Mouse (Mus musculus): ENCODE data around the gene Col4a1.

DNA sequence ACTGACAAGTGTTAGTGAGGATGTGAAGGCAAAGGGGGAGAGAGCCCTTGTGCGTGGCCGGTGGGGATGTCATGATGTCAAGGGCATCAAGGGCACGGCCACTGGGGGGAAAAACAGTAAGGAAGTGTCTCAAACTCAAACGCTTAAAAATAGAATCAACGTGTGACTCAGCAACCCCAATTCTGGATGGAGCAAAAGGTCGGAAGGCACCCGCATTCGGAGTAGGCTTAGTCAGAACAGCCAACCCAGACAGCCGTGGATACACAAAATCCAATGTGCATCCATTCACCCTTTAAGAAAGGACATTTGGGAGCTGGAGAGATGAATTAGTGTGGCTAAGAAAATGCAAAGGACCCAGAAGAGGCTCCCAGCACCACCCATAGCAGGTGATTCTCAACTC lies 107.1 kb downstream of the Col4a1 start:
- TF ChIP-seq CTCF (IDR thresholded peaks at IDR 0.05; ENCODE audit: extremely low read depth, insufficient read depth, insufficient read length, insufficient replicate concordance) (no peak), POLR2A (IDR thresholded peaks at IDR 0.05; ENCODE audit: low read depth, low read length) (no peak)
